Mouse (Mus musculus) CD8-positive naive resting alpha-beta T cell, adult 57 days (primary cell): ENCODE results near the gene Tunar. TPM values are rescaled to one million over a fixed set of nuclear protein-coding genes. Genes with fewer than 3 reads are reported as not detected.

ENCODE experiments used
- total RNA-seq: library from RNA; stranded (reverse); gene quantifications from one replicate; pipeline ENCODE4 v1.2.4, GENCODE M21; 2023

Tunar gene
- total RNA-seq = not detected

DNA sequence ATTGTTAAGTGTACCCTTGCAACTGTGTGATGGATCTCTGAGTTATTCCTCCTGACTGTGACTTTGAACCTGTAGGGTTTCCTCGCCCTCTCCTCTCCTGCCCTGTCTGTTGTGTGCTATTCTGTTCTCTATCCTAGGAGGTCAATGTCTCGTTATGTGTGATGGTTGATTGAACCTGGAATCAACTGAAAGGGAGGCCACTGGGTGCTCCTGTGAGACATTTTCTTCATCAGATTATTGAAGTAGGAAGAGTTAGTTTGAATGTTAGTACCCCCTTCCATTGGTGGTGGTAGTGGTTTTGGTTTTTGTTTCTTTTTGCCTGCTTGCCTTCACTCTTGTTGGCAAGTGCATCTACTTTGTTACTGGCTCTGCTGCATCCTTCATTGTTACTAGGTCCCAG, at the start of gene Tunar:
Tunar (plus strand) TSS at position 301 of the 400 bp plus-strand sequence.

Other genes with a start within 250 kb of the Tunar start
- not detected for gene Tcl1b2, start 187.9 kb upstream of the Tunar start, total RNA-seq
- gene Tcl1b1, start 174.2 kb upstream of the Tunar start, total RNA-seq = not detected
- not detected for gene Tcl1b5, start 157.5 kb upstream of the Tunar start, total RNA-seq
- gene Tcl1b3, start 142.8 kb upstream of the Tunar start, total RNA-seq = not detected
- gene Tcl1b4, start 131.9 kb upstream of the Tunar start, total RNA-seq = not detected
- gene Tcl1, start 111.1 kb upstream of the Tunar start, total RNA-seq = not detected
- gene D430019H16Rik, start 120.0 kb downstream of the Tunar start, total RNA-seq = not detected
- not detected for gene Bdkrb2, start 229.4 kb downstream of the Tunar start, total RNA-seq